Mouse (Mus musculus): Measurements from ENCODE around the gene Gm20721.
"Not testable (repeated sequence)": the region's sequence is repeated elsewhere in the genome, so short reads cannot be mapped to it uniquely, and the experiment has no call there.

Gm20721 gene

DNA sequence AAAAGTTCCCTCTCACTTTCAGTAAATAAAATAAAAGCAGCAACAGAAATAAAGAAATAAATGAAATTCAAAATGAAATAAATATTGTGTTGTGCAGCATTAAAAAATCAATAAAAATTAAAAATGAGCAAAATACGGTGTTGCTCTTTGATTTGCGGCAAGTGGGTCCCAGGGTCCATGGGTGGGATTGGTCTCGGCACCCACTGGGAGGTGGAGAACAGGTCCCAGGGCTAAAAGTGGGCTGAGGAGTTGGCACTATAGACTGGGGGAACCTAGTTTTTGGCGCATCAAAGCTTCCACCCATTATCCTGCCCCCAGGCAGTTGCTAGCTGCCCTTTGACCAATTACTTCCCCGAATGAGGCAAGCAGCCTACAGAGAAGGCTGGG lies at the start of gene Gm20721:
Gene Gm20721 (minus strand): TSS at position 101 of the 387 bp plus-strand sequence.
- no peak for DNase-seq (ENCODE audit: low read depth, low spot score)

DNA sequence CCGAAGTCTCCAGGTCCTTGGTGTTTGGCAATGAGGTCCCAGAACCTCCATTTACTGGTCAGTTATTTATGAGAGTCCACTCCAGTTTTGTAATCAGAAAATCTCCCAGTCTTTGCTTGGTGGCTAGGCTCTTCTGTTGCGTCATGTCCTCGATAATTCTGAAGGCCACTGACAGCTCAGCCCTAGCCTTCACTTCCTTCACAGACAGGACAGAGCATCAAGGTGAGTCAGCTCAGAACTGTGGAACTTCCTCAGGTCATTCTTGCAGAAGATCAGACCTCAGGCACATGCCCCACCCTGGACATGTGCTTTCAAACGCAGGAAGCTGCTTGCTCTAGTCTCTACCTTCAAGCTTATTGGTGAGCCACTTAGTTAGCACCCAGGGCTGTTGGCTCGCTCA lies 46.9 kb upstream of the Gm20721 start:
- DNase-seq (ENCODE audit: low read depth, low spot score) = no peak

DNA sequence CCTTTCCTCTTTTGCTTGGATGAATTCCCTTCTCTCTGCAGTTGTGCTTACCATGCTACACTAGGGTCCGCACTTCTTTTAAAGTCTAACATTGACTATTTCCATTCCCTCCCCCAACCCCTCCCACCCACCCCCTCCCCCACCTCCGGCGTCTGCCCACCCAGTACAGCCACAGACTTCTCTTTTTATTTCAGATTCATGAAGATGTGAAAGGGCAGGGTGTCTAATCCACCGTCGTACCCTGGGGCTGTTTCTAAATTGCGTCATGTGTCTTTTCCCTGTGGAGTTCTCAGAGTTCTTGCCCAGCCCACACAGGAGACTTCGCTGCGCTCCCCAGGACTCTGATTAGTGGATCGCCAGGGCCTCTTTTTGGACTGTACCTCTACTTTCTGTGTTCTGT lies 46.0 kb upstream of the Gm20721 start:
- DNase-seq (ENCODE audit: low read depth, low spot score) = no peak

DNA sequence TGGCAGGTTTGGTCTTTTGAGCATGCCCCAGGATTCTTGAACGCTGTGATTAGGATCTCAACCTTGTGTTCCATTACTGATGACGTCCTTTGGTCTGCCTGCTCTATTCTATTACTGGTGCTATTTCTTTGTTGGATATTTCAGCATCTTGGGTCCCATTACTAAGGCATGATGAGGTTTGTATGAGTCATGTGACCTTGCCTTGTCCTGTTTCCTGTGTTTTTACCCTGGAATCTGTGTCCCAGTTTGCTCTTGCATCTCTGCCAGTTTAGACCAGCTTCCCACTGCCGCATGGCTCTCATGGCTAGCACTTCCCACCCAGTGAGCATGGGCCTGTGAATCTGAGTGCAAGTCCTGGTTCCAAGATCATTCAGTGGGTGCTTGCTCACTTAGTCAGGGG lies 45.4 kb upstream of the Gm20721 start:
- DNase-seq (ENCODE audit: low read depth, low spot score) = peak; percentile 62

DNA sequence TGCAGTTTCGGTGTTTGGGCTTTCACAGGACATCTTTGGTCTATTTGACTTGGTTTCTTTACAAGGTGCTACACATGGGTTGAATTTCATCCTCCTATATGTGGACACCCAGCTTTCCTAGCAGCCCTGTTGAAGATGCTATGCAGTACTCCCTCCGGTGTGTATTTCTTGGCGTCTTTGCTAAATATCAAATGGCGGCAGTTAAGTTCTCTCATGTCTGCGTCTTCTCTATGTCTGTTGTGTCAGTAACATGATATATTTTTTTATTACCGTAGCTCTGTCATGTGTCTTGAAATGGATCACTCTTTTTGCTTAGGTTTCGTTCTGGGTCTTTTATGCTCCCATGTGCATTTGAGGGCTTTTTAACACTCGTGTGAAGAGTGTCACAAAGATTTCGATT lies 34.5 kb upstream of the Gm20721 start:
- no peak for DNase-seq (ENCODE audit: low read depth, low spot score)

DNA sequence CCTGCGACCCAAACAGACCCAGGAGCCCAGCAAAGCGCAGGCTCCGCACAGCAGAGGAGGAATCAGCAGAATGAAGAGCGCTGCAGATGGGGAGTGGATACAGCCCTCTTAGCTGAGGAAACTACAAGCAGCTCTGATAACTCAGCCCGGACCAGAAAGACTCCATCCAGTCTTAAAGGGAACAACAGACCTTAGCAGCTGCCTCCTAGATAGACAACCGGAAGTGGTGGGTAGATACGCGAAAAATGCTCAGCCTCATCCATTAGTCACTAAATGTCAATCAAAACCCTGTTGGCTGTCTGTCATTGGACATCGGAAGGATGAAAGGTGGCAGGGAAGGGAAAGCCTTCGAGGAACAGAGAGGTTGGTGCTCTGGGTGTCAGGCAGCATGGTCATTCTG lies 20.1 kb upstream of the Gm20721 start:
- no peak for DNase-seq (ENCODE audit: low read depth, low spot score)

DNA sequence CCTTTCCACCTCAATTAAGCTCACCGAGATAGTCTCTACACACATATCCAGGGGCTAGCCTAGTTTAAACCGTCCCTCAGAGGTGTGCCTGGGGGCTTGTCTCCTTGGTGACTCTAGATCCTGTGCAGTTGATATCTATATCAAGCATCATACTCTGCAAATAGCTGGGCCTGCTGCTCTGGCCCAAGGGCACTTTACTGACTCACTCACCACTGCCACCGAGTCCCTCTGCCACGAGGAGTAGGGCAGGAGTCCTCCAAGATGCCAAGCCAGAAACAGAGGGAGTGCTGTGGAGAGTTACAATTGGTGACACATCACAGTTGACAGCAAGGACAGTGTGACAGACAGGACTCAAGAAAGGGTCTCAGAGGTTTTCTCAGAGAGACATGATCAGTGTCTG lies 13.1 kb upstream of the Gm20721 start:
- DNase-seq (ENCODE audit: low read depth, low spot score) = no peak

DNA sequence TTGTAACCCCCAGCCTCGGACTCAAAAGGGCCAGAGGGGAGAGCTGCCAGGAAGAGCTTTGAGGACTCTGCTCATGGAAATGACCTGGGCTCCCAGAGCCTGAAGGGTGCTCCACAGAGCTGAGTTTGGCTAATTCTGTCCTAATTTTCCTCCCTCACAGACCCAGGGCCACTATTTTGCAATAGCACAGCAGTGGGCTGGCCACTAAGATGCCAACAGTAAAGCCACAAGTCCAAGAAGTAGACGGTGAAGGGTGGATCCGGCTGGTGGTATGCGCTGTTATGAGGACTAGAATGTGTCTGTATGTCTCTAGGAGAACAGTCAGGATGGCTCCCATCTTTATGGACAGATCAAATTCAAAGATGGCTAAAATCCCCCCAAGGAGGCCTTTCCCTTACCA lies 12.0 kb upstream of the Gm20721 start:
- DNase-seq (ENCODE audit: low read depth, low spot score) = no peak

DNA sequence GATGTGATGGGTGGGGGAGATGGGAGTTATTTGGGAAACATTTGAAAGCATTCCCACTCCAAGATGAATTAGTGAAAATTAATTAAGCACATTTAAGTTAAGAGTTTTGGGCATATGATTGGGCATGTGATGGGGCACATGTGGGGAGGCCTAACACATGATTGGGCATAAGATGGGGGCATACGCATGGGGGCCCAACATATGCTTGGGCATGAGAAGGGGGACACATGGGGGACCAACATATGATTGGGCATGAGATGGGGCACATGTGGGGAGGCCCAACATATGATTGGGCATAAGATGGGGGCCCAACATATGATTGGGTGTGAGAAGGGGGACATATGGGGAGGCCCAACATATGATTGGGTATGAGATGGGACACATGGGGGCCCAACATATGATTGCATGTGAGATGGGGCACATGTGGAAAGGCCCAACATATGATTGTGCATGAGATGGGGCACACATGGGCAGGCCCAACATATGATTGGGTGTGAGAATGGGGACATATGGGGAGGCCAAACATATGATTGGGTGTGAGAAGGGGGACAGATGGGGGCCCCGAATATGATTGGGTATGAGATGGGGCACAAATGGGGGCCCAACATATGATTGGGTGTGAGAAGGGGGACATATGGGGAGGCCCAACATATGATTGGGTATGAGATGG lies 622 bp upstream of the Gm20721 start:
- DNase-seq (ENCODE audit: low read depth, low spot score) = not testable (repeated sequence)

DNA sequence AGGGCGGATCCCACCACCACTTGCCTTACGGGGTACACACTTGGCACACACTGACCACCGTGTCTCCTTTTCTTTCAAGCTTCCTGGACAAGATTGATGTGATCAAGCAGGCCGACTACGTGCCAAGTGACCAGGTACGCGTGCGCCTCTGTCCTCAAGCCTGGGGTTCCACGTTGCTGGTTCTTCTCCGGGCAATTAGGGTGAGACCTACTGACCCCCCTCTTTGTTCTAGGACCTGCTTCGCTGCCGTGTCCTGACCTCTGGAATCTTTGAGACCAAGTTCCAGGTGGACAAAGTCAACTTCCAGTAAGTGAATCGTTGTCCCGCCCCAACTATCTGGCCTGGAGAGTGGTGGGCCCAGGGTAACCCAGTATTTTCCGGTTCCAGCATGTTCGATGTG lies 1.5 kb downstream of the Gm20721 start:
- no peak for DNase-seq (ENCODE audit: low read depth, low spot score)

DNA sequence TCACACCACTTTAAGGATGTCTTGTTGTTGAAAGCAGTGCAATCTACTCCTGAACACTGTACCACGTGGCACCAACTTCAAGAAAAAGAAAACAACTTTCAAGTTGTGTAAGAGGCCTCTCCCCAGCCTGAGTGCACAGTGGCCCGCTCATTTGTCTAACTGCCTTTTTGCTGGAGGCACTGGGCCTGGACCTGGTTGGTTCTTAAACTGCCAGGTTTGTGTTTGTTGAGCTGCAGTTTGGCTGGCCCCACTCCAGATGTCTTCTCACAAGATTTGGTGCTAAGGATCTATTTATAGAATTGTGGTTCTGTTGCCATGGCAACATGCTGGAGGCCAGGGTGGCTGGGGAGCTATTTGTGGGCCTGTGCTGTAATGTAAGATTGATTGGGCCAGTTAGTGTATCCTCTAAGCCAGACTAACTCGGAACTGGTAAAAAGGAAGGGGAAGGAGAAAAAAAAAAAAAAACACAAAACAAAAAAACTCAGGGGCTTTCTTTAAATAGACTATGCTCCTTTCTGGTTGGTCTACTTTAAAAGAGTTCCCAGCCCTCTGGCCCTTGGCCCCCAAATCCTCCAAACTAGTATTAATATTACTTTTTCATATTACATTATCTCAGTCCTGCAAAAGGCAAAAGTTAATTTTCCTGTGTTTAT lies 2.4 kb downstream of the Gm20721 start:
- DNase-seq (ENCODE audit: low read depth, low spot score) = peak; percentile 99

DNA sequence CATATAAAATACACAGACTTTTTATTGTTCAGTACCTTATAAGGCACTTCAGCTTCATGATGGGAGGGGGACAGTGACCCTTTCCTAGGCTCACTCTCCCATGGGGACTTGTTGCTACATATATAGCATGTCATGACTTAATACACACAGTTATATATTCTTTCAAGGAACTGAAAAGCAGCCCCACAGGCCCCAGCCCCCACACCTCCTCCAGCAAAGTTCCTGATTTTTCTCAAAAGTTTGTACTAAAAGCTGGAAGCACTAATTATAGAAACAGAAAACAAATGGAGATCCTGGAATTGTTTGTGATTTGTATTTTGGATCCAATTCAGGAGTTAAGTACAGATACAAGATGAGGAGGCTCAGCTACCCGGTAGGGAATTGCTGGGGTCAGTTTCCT lies 2.9 kb downstream of the Gm20721 start:
- no peak for DNase-seq (ENCODE audit: low read depth, low spot score)

DNA sequence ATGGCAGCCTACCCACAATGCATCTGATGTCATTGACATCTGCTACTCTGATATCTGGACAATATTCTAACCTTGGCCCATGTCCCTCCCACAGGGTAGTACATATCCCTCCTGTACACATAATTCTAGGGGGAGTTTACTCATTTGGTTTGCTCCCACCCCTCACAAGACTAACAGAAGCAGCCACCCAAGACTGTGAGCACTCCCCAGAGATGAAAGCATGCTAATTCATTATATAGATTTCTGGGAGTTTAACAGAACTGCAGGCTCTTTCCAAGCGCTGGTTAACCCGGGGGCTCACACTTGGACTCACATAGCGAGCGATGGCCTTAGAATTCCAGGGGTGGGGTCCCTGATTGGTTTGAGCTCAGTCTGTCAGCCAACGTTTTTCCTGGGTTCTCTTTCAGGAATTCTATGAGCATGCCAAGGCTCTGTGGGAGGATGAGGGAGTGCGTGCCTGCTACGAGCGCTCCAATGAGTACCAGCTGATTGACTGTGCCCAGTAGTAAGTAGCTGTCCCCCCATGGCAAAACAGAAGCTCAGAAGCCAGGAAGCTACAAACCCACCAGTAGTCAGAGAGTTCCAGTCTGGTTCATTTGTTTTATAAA lies 3.6 kb downstream of the Gm20721 start:
- no peak for DNase-seq (ENCODE audit: low read depth, low spot score)

DNA sequence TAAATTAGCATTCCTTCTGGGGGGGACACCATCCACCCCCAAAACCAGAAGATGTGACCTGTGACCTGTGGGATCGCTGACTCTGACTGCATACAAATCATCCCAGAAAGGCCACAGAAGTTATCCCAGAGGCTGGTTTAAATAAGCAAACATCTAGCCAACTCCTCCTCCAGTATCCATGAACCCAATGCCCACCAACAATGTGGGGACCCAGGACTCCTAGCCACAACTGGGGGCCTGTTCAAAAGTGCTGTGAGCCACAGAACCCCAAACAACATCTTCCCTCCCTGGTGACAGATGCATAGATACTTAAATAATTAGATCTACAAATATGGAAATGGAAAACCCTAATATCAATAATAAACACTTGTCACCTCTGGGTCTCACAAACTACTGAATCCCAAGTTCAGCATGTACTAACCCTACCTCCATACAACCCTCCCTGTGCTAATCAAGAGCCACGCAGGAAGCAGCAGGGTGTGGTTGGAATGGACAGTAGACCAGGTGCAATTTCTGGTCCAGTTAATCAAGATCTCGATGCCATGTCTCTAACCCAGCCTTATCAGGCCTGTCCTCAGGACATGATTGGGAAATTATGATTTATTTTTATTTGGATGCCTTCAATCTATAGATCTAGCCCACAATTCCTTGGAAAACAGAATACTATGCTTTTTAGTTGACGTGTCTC lies 5.5 kb downstream of the Gm20721 start:
- DNase-seq (ENCODE audit: low read depth, low spot score) = no peak

DNA sequence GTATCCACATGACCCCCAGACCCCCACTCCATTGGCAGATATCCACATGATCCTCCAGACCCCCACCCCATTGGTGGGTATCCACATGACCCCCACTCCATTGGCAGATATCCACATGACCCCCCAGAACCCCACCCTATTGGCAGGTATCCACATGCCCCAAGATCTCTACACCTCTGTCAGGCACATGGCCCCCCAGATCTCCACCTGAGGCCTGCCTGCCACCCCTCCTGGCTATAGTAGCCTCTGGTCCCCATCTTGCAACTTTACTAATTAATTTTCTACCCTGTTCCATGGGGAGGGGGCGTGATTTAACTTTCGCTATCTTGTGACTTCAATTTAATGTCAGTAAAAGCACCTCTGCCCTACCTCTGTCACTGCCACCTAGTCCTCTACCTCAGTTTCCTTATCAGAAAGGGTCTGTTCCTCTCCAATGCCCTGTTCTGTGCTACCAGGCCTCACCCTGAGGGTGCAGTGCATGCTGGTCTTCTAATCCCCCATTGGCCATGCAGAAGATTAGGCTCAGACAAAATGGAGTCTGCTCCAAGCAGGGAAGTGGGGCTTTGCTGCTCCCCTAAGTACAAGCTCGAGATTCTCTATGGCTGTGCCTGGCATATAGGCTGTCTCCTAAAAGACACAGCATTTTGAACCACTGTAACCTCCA lies 6.2 kb downstream of the Gm20721 start:
- no peak for DNase-seq (ENCODE audit: low read depth, low spot score)

DNA sequence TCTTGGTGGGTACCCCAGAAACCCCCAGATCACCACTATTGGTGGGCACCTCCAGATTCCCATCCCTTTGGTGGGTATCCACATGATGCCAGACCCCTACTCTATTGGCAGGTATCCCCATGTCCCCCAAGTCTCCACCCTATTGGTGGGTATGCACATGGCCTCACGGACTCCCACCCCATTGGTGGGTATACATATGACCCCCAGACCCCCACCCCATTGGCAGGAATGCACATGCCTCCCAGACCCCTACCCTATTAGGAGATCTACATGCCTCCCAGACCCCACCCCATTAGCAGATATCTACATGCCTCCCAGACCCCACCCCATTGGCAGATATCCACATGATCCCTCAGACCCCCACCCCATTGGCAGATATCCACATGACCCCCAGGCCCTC lies 6.8 kb downstream of the Gm20721 start:
- DNase-seq (ENCODE audit: low read depth, low spot score) = no peak

DNA sequence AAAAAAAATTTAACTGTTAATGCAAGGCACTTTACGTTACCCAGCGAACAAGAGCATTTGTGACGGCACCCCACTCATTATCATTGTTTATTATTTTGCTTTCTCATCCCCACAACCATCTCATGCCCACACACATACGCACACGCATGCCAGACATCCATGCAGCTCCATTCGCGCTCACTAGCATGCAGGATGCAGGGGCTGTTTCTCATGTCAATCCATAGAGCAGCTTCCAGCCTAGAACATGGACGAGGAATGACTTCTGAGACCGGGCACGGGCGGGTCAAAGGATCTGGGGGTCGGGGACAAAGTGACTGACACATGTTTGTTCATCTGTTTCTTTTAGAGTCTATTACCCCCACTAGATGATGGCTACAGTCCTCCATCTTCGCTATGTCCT lies 9.2 kb downstream of the Gm20721 start:
- DNase-seq (ENCODE audit: low read depth, low spot score) = no peak

DNA sequence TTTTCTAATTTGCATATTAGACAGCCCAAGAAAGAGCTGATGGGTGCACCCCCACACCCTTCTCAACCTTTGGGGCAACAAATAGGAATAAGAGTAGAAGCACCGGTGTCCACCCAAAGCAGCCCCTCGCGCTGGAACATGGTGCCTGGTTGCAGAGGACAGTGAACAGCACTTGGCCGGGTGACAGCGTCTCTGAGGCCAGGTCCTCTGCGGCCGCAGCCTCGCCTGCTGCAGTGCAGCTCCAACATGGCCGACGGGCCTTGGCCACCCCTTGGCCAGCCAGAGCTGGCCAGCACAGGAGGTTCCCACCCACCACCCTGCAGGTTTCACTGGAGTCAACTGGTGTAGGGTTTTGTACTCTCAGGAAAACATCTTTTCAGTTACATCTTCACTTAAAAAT lies 12.1 kb downstream of the Gm20721 start:
- no peak for DNase-seq (ENCODE audit: low read depth, low spot score)

DNA sequence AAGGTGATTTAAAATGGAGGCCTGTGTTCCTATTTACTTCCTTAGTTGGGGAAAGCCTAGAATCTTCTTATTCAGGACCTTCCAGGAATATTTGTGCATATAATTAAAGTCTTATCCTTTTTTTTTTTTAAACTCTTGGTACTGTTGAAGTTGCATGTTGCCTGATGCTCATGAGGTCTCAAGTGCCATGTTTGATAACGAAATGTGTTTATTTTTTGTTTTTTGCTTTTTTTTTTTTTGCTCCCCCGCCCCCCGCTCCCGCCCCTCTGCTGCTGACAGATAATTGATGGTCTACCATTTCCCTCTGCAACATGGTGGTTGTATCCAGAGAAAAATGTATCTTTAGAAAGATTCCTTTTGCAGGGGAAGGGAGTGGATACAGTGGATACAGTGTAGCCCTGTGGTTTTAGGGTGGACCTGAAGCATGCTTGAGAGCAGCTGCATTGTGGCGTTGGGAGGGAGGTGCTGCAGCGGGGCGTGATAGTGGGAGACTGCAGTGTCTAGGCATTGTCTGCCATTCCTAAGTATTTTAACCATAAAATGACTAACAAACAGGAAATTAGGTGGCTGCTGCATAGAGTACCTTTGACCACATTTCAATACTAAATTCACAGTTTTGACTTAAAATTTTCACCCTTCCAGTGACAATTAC lies 13.1 kb downstream of the Gm20721 start:
- peak; percentile 40 for DNase-seq (ENCODE audit: low read depth, low spot score)

DNA sequence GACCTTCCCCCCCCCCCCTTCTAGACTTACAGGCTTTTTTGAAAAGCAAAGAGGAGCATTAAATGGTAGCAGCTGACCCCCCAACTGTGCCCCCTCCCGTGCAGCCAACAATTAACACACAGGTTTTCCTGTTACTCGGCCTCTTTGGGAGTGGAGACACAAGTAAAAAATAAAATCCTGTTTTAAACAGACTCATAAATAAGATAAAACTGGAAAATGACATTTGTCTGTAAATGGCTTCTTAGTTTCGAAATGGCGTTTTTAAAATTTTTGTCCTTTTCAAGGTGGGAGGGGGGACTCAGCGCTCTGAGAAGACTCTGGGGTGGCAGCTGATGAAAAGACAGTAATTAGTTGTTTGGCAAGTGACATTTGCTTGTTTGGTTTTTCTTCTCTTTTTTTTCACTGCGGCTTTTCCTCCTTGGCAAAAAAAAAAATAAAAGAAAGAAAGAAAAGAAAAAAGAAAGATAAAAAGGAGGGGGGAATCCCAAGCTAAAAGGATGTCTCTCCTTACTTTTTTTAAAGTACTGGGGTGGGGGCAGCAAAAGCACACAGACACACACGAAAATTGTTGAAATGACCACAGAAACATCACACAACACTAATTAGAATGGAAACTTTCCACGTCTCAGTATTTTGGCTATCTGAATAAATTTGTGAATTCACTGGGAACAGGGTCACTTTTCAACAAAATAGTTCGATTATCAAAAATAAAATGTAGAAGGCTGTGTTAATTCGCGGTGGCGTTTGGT lies 15.1 kb downstream of the Gm20721 start:
- DNase-seq (ENCODE audit: low read depth, low spot score) = no peak

DNA sequence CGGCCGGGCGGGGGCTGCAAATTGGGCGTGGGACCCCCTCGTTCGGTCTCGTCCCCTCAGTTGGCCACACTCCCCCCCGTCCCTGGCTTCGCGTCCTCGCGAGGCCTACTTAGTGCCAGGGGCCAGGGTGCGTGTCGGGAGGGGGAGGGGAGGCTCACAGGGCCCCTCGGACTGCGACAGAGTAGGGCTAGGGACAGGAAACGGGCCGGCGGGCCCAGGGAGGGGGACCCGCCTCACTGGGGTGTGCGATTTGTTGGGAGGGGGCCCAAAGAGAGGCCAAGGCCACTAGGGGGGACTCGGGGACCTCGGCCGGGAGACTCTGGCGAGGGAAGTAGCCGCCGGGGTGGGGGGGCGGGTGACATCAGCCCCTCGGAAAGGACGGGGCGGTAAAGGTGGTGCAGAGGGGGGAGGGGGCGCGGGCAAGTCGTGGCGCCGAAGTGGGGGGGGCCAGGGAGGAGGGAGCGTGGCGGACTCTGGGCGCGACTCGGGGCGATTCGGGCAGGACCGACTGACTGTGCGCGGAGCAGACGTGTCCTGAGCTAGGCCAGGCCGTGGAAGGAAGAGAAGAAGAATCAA lies 15.8 kb downstream of the Gm20721 start:
- DNase-seq (ENCODE audit: low read depth, low spot score) = peak; percentile 68
